Mouse (Mus musculus) olfactory bulb, adult 2 months (tissue): ENCODE results near the gene Smo. TPM values are rescaled to one million over a fixed set of nuclear protein-coding genes. Genes with fewer than 3 reads are reported as not detected.

ENCODE experiments used
- H3K27ac ChIP-seq: fragments of 200-500 bp; 2 replicates; pipeline ENCODE4 v1.5.1; 2012; ENCODE audit warnings: low read depth, low read length; ENCODE audit not compliant: insufficient read depth
- H3K4me1 ChIP-seq: fragments of 200-500 bp; 2 replicates; pipeline ENCODE4 v1.6.1; 2012; ENCODE audit warnings: low read length; ENCODE audit not compliant: control insufficient read depth, insufficient read depth
- H3K4me3 ChIP-seq: fragments of 200-500 bp; 2 replicates; pipeline ENCODE4 v1.5.1; 2012; ENCODE audit warnings: mild to moderate bottlenecking, low read depth, low read length, moderate library complexity; ENCODE audit not compliant: insufficient read depth
- CTCF ChIP-seq: fragments of 200-500 bp; IDR thresholded peaks from 2 replicates; pipeline ENCODE4 v1.5.1; 2012; ENCODE audit warnings: low read depth, mild to moderate bottlenecking, low read length, moderate library complexity; ENCODE audit not compliant: insufficient read depth
- POLR2A ChIP-seq: fragments of 200-500 bp; IDR thresholded peaks from 2 replicates; pipeline ENCODE4 v1.6.1; 2012; ENCODE audit warnings: mild to moderate bottlenecking, low read depth, low read length, moderate library complexity; ENCODE audit not compliant: insufficient read depth
- WGBS: fragments of 180-500 bp; shearing (Covaris S2); methylation state at CpG from one replicate; pipeline ENCODE4 v1.1.7; 2018; 5-methylcytosine and 5-hydroxymethylcytosine counted together
- polyA plus RNA-seq: library from polyadenylated mRNA; stranded (reverse); fragments of >200 nt; gene quantifications from 2 replicates; pipeline ENCODE4 v1.2.4, GENCODE M21; 2012; ENCODE audit warnings: low replicate concordance; ENCODE audit not compliant: missing spikeins, insufficient read depth, insufficient read length

Smo gene
- polyA plus RNA-seq, 1 experiment: not detected

DNA sequence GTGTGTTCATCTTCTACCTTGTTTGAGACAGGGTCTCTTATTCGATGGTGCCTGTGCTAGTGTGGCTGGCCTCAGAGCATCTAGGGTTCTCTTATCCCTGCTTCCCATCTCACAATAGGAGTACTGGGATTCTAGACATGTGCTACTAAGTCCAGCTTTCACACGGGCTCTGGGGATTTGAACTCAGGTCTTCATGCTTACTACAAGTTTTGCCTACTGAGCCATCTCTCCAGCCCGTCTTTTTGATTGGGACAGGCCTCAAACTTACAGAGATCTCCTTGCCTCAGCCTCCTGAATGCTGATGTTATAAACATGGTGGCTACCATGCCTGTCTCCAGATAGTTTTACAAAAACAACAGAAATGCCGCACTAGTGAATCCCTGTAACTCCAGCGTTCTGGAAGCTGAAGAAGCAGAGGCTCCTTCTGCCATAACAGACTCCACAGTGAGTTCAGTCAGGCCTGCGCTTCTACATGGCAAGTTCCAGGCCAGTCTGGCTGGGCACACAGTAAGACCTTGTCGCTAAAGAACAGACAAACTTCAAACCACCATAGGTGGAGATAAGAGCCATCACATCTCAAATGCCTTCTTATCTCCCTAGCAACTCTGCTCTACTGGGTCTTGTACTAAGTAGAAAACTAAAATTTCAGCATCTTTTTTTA, 36.1 kb upstream of the Smo start:
- WGBS: 95% methylated on average over 7 of the region's 7 CpGs
- TF ChIP-seq CTCF (no peak), POLR2A (no peak)
- Histone ChIP-seq H3K4me3 (no peak overlapping the region), H3K4me1 (peaks cover 15% of the 10 kb centered on the region), H3K27ac (no peak overlapping the region)

GRCm38 (mm10) chr6:29701051-29701450, 34.3 kb upstream of the Smo start:
- TF ChIP-seq CTCF (no peak), POLR2A (no peak)

DNA sequence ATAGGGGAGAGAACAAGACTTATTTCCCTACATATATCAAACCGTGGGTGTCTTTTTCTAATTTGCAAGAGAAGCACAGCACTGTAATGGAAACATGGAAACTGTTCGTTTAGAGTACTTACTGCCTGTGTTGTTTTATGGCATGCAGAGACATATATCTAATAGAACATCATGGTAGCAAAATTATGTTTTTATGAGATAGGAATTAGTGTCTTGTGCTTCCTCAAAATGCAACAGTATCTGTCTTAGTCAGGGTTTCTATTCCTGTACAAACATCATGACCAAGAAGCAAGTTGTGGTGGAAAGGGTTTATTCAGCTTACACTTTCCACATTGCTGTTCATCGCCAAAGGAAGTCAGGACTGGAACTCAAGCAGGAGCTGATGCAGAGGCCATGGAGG, 33.2 kb upstream of the Smo start:
- H3K4me1 ChIP-seq: no peaks in the 10 kb centered on the region
- 83% methylated on average over 3 of the region's 3 CpGs for WGBS
- no peak for TF ChIP-seq CTCF
- TF ChIP-seq POLR2A: no peak
- H3K27ac ChIP-seq: no peak overlapping the region
- no peak overlapping the region for H3K4me3 ChIP-seq

More at GRCm38 (mm10) chr6:29701051-29701450, 34.3 kb upstream of the Smo start:
- 84% methylated on average over 6 of the region's 6 CpGs for WGBS
- H3K4me3 ChIP-seq: no peak overlapping the region
- H3K4me1 ChIP-seq: 0 out of 2 replicates have a peak, but pooled peaks cover 1% of the 10 kb centered on the region
- no peak overlapping the region for H3K27ac ChIP-seq

GRCm38 (mm10) chr6:29704143-29704542, 31.2 kb upstream of the Smo start:
- TF ChIP-seq POLR2A (no peak), CTCF (no peak)
- Histone ChIP-seq H3K4me1 (peaks cover 6% of the 10 kb centered on the region; the same call in 1 of the 2 replicates), H3K4me3 (no peak overlapping the region), H3K27ac (no peak overlapping the region)
- 93% methylated on average over 5 of the region's 5 CpGs for WGBS

GRCm38 (mm10) chr6:29707902-29708301, 27.4 kb upstream of the Smo start:
- H3K4me1 ChIP-seq: peaks cover 11% of the 10 kb centered on the region; the same call in 1 of the 2 replicates
- 62% methylated on average over 2 of the region's 2 CpGs for WGBS
- TF ChIP-seq POLR2A: no peak
- TF ChIP-seq CTCF: no peak
- H3K4me3 ChIP-seq: no peak overlapping the region
- no peak overlapping the region for H3K27ac ChIP-seq

DNA sequence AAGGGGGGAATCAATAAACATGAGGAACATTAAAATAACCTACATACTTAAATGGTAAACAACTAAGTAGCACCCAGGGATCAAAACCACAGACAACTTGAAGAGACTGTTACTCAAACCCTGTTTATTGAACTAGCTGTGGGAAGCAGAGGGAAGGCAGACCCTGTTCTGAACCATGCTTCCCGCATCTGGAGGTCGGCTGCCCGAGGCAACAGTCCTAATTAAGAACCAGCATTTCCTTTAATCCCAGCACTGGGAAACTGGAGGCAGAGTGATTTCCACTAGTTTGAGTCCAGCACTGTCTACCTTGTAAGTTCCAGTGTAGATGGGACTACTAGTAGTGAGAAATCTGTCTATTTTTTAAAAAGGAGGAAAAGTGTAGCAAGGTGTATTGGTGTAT, 24.0 kb upstream of the Smo start:
- 79% methylated on average over 3 of the region's 3 CpGs for WGBS
- no peak for TF ChIP-seq POLR2A
- TF ChIP-seq CTCF: no peak

GRCm38 (mm10) chr6:29712011-29712584, 23.2 kb upstream of the Smo start:
- H3K27ac ChIP-seq: no peak overlapping the region
- WGBS: 51% methylated on average over 3 of the region's 3 CpGs
- H3K4me1 ChIP-seq: peaks cover 13% of the 10 kb centered on the region; the same call in 1 of the 2 replicates
- no peak for TF ChIP-seq POLR2A
- no peak for TF ChIP-seq CTCF
- no peak overlapping the region for H3K4me3 ChIP-seq

More for the DNA sequence above, 24.0 kb upstream of the Smo start:
- peaks cover 11% of the 10 kb centered on the region; the same call in 1 of the 2 replicates for H3K4me1 ChIP-seq
- no peak overlapping the region for H3K4me3 ChIP-seq
- H3K27ac ChIP-seq: no peak overlapping the region

DNA sequence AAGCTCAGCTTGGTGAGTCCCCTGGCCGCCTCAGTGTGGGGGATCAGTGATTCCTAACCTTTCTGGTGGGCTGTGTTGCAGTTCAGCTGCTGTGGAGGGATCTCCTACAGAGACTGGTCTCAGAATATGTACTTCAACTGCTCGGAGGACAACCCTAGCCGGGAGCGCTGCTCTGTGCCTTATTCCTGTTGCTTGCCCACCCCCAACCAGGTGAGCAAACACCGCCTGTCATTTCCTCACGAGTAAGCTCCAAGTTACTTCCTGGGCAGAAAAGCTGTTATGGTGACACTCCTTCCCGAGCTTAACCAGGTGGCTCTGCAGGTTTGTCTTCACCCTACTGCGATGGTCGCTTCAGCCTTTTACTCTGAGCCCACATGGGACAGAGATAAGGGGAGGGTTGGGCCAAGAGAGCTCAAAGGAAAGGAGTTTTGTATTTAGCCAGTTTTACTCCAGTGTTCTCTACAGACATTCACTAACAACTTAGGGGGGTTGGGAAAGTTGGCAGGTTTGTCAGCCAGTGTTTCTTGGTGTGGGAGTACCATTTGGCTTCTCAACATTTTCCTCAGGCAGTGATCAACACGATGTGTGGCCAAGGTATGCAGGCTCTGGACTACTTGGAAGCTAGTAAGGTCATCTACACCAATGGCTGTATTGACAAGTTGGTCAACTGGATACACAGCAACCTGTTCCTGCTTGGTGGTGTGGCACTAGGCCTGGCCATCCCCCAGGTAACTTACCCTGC, 18.5 kb upstream of the Smo start:
- no peak overlapping the region for H3K27ac ChIP-seq
- no peak for TF ChIP-seq POLR2A
- TF ChIP-seq CTCF: no peak
- WGBS: 84% methylated on average over 10 of the region's 10 CpGs
- H3K4me1 ChIP-seq: peaks cover 21% of the 10 kb centered on the region
- H3K4me3 ChIP-seq: no peak overlapping the region

- H3K4me1 ChIP-seq: peaks cover 21% of the 10 kb centered on the region
- peak overlapping the region; percentile 88 for H3K27ac ChIP-seq
- WGBS: 53% methylated on average over 10 of the region's 10 CpGs
- TF ChIP-seq POLR2A: no peak
- no peak for TF ChIP-seq CTCF
- no peak overlapping the region for H3K4me3 ChIP-seq
Observed at GRCm38 (mm10) chr6:29717541-29717940, 17.8 kb upstream of the Smo start.
